Mouse (Mus musculus) midbrain, embryonic 11.5 days (tissue): ENCODE measurements around the gene Pklr. TPM values are rescaled to one million over a fixed set of nuclear protein-coding genes. Genes with fewer than 3 reads are reported as not detected.
A peak's percentile ranks its signal among the peaks of the same experiment; 100 is the strongest.

ENCODE experiments used
- ATAC-seq: fragments of 200-750 bp; cut with Nextera tagmentation; 2 replicates; pipeline ENCODE4 v1.8.0; 2017; ENCODE audit warnings: moderate TSS enrichment, moderate library complexity; ENCODE audit not compliant: low FRiP score
- DNase-seq: peaks from one replicate; pipeline ENCODE4 v3.0.0; 2015; ENCODE audit warnings: low spot score; ENCODE audit errors: missing footprints
- H3K27ac ChIP-seq: fragments of 300-500 bp; sonication (generic); 2 replicates; pipeline ENCODE4 v1.5.1; 2014; ENCODE audit warnings: low read depth, low read length
- H3K27me3 ChIP-seq: fragments of 300-500 bp; sonication (generic); 2 replicates; pipeline ENCODE4 v1.6.1; 2014; ENCODE audit warnings: mild to moderate bottlenecking, low read length, moderate library complexity, mixed read lengths; ENCODE audit not compliant: control insufficient read depth, insufficient read depth
- H3K36me3 ChIP-seq: fragments of 300-500 bp; sonication (generic); 2 replicates; pipeline ENCODE4 v1.6.1; 2014; ENCODE audit warnings: mild to moderate bottlenecking, low read length, moderate library complexity, mixed read lengths; ENCODE audit not compliant: control insufficient read depth, insufficient read depth
- H3K4me1 ChIP-seq: fragments of 300-500 bp; sonication (generic); 2 replicates; pipeline ENCODE4 v1.6.1; 2014; ENCODE audit warnings: low read length; ENCODE audit not compliant: control insufficient read depth, insufficient read depth
- H3K4me2 ChIP-seq: fragments of 300-500 bp; sonication (generic); 2 replicates; pipeline ENCODE4 v1.6.1; 2014; ENCODE audit warnings: mild to moderate bottlenecking, moderate library complexity
- H3K4me3 ChIP-seq: fragments of 300-500 bp; sonication (generic); 2 replicates; pipeline ENCODE4 v1.5.1; 2014; ENCODE audit warnings: low read depth, low read length
- H3K9ac ChIP-seq: fragments of 300-500 bp; sonication (generic); 2 replicates; pipeline ENCODE4 v1.6.1; 2014; ENCODE audit warnings: low read length
- H3K9me3 ChIP-seq: fragments of 300-500 bp; sonication (generic); 2 replicates; pipeline ENCODE4 v1.6.1; 2016; ENCODE audit warnings: low read length; ENCODE audit not compliant: control insufficient read depth
- WGBS: fragments of 180-500 bp; shearing (Covaris S2); extraction: QIAGEN DNeasy Blood & Tissue Kit; methylation state at CpG from one replicate; pipeline ENCODE4 v1.1.7; 2014; 5-methylcytosine and 5-hydroxymethylcytosine counted together
- polyA plus RNA-seq: library from polyadenylated mRNA; unstranded; fragments of >200 nt; fragmentation: Nextera tagmentation; extraction: Ambion mirVana; gene quantifications from 2 replicates; pipeline ENCODE4 v1.2.1, GENCODE M21; 2014

Pklr gene
- polyA plus RNA-seq, 1 experiment from 2014 or later, result 1.7 TPM

DNA sequence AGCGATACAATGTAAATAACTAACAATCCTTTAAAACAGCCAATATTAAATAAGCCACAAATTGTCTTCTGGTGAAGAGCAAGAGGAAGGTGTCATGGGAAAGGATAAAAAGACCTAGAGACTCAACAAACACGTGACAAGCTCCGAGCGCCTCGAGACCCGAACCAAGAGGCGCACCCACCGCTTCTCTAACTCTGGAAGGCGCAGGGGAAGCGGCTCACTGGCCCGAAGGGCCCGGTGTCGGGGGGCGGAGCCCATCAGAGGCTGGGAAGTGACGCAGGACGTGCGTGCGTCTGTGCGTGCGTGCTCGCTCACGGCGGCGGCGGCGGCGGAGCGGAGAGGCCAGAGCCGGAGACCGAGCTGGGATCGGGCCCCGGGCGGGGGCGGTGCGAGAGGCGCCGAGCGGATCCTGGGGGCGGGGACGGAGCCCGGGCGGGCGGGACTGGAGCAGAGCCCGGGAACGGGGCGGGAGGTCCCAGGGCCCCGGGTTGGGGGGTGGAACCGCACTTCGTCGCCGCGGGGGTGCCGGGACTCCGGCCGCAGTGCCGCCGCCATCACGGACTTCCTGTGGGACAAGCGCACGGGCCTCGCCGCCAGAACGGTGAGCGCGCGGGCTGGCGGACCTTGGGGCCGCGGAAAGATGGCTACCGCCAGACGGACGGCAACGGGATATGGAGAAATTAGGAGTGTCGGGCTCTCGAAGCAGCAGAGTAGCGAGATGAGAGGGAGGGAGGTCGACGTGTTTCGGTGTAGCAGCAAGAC lies 28.7 kb downstream of the Pklr start, which contains the start of gene Clk2:
Clk2 (plus strand) TSS at position 290 of the 762 bp plus-strand sequence.
- DNase-seq, result peak; percentile 99

DNA sequence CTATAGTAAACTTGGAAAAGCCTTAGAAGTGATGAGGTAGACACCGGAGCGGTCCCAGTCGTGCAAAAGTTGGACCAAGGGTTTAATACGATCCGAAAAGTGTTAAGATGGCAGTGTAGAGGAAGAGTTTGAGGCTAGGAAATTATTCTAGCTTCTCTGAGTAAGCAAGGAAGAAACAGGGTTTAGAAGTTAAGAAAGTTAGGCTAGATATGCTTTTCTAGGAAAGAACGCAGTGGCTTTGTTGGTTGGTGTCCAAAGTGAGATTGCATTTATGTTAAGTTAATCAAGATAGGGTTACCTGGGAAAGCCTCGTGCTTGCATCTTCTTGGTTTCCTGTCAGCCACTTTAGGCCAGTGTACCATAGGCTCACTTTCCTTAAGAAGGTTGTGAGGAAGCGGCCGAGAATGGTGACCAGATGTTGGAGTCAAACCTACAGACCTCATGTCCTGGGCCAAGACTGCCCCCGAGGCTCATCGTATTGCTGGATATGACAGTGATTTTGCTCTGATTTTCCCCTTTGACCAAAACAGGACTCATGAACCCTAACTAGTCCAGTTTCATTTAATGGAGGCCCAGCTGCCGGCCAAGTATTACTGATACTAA lies 29.4 kb downstream of the Pklr start:
- no peak for ATAC-seq
- Histone ChIP-seq H3K9me3 (no peaks in the 10 kb centered on the region), H3K4me1 (peaks cover 14% of the 10 kb centered on the region), H3K4me2 (peak overlapping the region; percentile 58), H3K27me3 (no peaks in the 10 kb centered on the region), H3K9ac (peak overlapping the region; percentile 93), H3K36me3 (peaks cover 23% of the 10 kb centered on the region), H3K27ac (peak overlapping the region; percentile 79), H3K4me3 (peak overlapping the region; percentile 95)
- WGBS, result 28% methylated on average over 12 of the region's 12 CpGs
- DNase-seq, result peak; percentile 88

More for the DNA sequence above, 28.7 kb downstream of the Pklr start, which contains the start of gene Clk2:
- no peaks in the 10 kb centered on the region for H3K9me3 ChIP-seq
- peak; percentile 97 for ATAC-seq
- H3K36me3 ChIP-seq, result peaks cover 18% of the 10 kb centered on the region
- peak within 1 kb of the TSS; percentile 95 for H3K4me3 ChIP-seq
- peak within 1 kb of the TSS; percentile 93 for H3K9ac ChIP-seq
- H3K27me3 ChIP-seq, result no peaks in the 10 kb centered on the region
- H3K27ac ChIP-seq, result peak within 1 kb of the TSS; percentile 79
- peak within 1 kb of the TSS; percentile 58 for H3K4me2 ChIP-seq
- H3K4me1 ChIP-seq, result peaks cover 14% of the 10 kb centered on the region
- under 1% methylated on average over 64 of the region's 79 CpGs for WGBS

DNA sequence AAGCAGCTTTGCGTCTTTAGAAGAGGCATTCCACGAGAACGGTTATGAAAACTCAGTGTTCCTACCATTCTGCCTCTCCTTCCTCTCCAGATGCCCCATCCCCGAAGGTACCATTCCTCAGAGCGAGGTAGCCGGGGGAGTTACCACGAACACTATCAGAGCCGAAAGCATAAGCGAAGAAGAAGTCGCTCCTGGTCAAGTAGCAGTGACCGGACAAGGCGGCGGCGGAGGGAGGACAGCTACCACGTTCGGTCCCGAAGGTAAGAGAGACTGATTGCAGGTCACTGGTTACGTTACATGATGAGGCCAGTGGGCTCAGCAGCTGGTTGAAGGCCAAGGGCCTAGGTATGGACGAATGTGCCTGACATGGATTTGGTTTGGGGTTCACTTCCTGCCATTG lies 31.0 kb downstream of the Pklr start:
- Histone ChIP-seq H3K9me3 (no peaks in the 10 kb centered on the region), H3K27ac (no peak overlapping the region), H3K4me2 (no peak overlapping the region), H3K4me1 (peaks cover 14% of the 10 kb centered on the region), H3K9ac (no peak overlapping the region), H3K36me3 (peaks cover 32% of the 10 kb centered on the region), H3K27me3 (no peaks in the 10 kb centered on the region), H3K4me3 (no peak overlapping the region)
- ATAC-seq (no peak), DNase-seq (no peak)
- WGBS, result 95% methylated on average over 19 of the region's 19 CpGs

DNA sequence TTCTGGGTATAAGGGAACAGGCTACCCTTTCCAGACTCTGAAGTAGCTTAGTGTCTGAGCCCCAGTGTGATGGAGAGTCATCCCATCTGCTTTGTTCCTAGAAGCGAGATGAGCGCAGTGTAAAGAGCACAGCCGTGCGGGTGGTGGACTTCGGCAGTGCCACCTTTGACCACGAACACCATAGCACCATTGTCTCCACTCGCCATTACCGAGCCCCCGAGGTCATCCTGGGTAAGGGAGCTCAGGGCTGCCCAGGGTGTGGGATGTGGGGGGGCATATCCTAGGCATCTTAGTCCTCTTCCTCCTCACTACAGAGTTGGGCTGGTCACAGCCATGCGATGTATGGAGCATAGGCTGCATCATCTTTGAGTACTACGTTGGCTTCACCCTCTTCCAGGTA lies 38.9 kb downstream of the Pklr start:
- Histone ChIP-seq H3K9ac (no peak overlapping the region), H3K4me3 (no peak overlapping the region), H3K9me3 (no peaks in the 10 kb centered on the region), H3K27ac (no peak overlapping the region), H3K4me1 (peaks cover 9% of the 10 kb centered on the region), H3K27me3 (no peaks in the 10 kb centered on the region), H3K4me2 (no peak overlapping the region), H3K36me3 (peaks cover 44% of the 10 kb centered on the region)
- 93% methylated on average over 11 of the region's 11 CpGs for WGBS
- no peak for ATAC-seq
- no peak for DNase-seq

DNA sequence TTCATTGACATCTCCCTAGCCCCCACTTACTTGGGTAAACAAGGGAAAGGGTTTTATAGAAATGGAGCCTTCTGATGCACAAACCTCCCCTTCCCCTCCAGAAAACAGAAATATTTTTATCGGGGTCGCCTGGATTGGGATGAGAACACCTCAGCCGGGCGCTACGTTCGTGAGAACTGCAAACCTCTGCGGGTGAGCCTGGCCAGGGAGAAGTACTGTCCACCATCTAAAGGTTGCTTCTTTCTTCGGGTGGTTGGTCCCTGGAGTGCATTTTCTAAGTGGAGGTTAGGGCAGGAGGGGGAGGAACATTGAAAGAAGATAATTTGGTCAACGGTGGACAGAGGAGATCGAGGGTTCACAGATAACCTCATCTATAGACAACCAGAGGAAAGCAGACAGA lies 39.6 kb downstream of the Pklr start:
- DNase-seq (no peak), ATAC-seq (no peak)
- H3K27ac ChIP-seq, result no peak overlapping the region
- no peak overlapping the region for H3K9ac ChIP-seq
- H3K27me3 ChIP-seq, result no peaks in the 10 kb centered on the region
- H3K4me2 ChIP-seq, result no peak overlapping the region
- WGBS, result 96% methylated on average over 10 of the region's 10 CpGs
- peaks cover 39% of the 10 kb centered on the region for H3K36me3 ChIP-seq
- no peaks in the 10 kb centered on the region for H3K9me3 ChIP-seq
- no peak overlapping the region for H3K4me3 ChIP-seq
- H3K4me1 ChIP-seq, result peaks cover 9% of the 10 kb centered on the region

DNA sequence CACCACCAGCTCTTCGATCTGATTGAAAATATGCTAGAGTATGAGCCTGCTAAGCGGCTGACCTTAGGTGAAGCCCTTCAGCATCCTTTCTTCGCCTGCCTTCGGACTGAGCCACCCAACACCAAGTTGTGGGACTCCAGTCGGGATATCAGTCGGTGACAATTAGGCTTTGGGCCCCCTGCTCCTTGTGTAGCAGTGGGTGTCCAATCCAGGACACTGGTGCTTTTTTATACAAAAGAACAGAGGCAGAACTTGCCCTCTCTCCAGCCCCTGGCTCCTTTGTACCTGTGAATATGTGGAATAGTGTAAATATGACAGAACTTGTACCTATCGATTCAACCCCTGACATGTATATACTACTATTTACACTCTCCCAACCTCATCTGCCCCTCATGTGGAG lies 40.5 kb downstream of the Pklr start:
- Histone ChIP-seq H3K36me3 (peaks cover 37% of the 10 kb centered on the region), H3K9ac (no peak overlapping the region), H3K4me3 (no peak overlapping the region), H3K9me3 (no peaks in the 10 kb centered on the region), H3K4me1 (peaks cover 9% of the 10 kb centered on the region), H3K27ac (no peak overlapping the region), H3K27me3 (no peaks in the 10 kb centered on the region), H3K4me2 (no peak overlapping the region)
- ATAC-seq, result peak; percentile 7; the same call in 1 of the 2 replicates
- no peak for DNase-seq
- 86% methylated on average over 7 of the region's 7 CpGs for WGBS

DNA sequence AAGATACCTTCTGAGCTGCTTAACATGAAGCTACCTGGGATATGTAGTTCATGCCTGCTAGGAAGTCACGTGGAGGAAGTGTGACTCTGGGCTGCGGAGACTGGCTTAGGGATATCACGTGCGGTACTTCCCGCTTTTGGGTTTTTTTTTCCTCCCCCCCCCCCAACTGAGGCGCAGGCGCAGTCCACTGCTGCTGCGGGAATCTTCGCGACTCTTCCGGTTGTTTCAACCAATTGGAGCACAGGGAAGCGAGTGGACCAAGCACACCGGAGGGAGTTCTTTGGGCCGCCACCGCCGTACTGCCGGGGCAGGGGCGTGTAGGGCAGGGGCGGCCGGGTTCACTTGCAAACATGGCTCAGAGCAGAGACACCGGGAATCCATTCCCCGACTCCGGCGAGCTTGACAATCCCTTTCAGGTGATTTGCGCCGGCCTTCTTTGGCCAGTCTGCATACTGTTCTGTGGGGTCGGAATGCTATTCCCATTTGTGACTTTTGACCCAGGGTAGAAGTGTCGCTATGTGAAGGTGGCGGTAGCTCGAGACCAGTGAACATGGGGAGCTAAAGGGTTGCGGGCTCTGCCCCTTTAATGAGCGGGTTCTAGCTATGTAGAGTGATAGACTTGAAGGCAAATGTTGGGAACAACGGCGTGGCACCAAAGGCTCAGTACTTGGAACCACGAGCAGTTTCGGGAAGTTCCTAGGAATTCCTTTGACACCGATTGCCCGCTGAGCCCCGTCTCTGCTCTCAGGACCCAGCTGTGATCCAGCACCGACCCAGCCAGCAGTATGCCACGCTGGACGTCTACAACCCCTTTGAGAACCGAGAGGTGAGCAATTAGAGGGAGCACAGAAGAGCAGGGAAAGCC lies 41.5 kb downstream of the Pklr start, which contains the start of gene Scamp3:
Scamp3 (plus strand) TSS at position 232 of the 865 bp plus-strand sequence.
- peaks cover 32% of the 10 kb centered on the region for H3K36me3 ChIP-seq
- no peaks in the 10 kb centered on the region for H3K27me3 ChIP-seq
- H3K4me2 ChIP-seq, result peak within 1 kb of the TSS; percentile 85
- DNase-seq, result peak; percentile 99
- no peaks in the 10 kb centered on the region for H3K9me3 ChIP-seq
- peak within 1 kb of the TSS; percentile 82 for H3K9ac ChIP-seq
- H3K4me1 ChIP-seq, result peaks cover 9% of the 10 kb centered on the region
- H3K27ac ChIP-seq, result no peak within 1 kb of the TSS; the same call in 1 of the 2 replicates
- peak; percentile 95 for ATAC-seq
- under 1% methylated on average over 43 of the region's 43 CpGs for WGBS
- peak within 1 kb of the TSS; percentile 55 for H3K4me3 ChIP-seq

DNA sequence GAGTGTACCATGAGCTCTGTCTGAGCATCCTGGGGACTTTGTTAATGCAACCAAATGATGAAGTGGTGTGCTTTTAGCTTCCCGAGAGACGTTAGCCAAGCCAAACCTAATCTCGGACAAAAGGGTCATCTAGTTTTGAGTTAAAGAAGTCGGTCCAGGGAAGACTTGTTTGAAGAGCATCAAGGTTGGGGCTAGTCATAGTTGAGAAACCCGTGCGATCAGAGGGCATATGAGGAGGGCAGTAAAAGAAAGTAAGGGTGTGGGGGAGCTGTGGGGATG lies 42.1 kb downstream of the Pklr start:
- Histone ChIP-seq H3K4me3 (peak overlapping the region; percentile 55), H3K27ac (no peak overlapping the region; the same call in 1 of the 2 replicates), H3K4me1 (peaks cover 9% of the 10 kb centered on the region), H3K36me3 (peaks cover 31% of the 10 kb centered on the region), H3K9ac (peak overlapping the region; percentile 82), H3K4me2 (peak overlapping the region; percentile 85), H3K27me3 (no peaks in the 10 kb centered on the region), H3K9me3 (no peaks in the 10 kb centered on the region)
- 10% methylated on average over 6 of the region's 6 CpGs for WGBS
- DNase-seq (peak; percentile 94), ATAC-seq (no peak)
